Mouse (Mus musculus) forebrain, embryonic 16.5 days (tissue): ENCODE results near the gene Plekhg5. TPM values are rescaled to one million over a fixed set of nuclear protein-coding genes. Genes with fewer than 3 reads are reported as not detected.

Experiments used
- ATAC-seq: fragments of 200-750 bp; cut with Nextera tagmentation; 2 replicates; pipeline ENCODE4 v1.8.0; 2017; ENCODE audit warnings: mild to moderate bottlenecking, moderate library complexity
- H3K27ac ChIP-seq: fragments of 300-500 bp; sonication (generic); 2 replicates; pipeline ENCODE4 v1.5.1; 2014; ENCODE audit warnings: low read length, control low read depth
- H3K27me3 ChIP-seq: fragments of 300-500 bp; sonication (generic); replicated peaks from 2 replicates; pipeline ENCODE4 v1.6.1; 2014; ENCODE audit warnings: low read length; ENCODE audit not compliant: control insufficient read depth, insufficient read depth
- H3K36me3 ChIP-seq: fragments of 300-500 bp; sonication (generic); 2 replicates; pipeline ENCODE4 v1.6.1; 2014; ENCODE audit not compliant: control insufficient read depth, insufficient read depth
- H3K4me1 ChIP-seq: fragments of 300-500 bp; sonication (generic); replicated peaks from 2 replicates; pipeline ENCODE4 v1.6.1; 2014; ENCODE audit warnings: low read length; ENCODE audit not compliant: control insufficient read depth, insufficient read depth
- H3K4me2 ChIP-seq: fragments of 300-500 bp; sonication (generic); 2 replicates; pipeline ENCODE4 v1.6.1; 2014; ENCODE audit warnings: mild to moderate bottlenecking, low read length, control low read depth
- H3K4me3 ChIP-seq: fragments of 300-500 bp; sonication (generic); replicated peaks from 2 replicates; pipeline ENCODE4 v1.5.1; 2014; ENCODE audit warnings: mild to moderate bottlenecking, low read length, control low read depth
- H3K9ac ChIP-seq: fragments of 300-500 bp; sonication (generic); replicated peaks from 2 replicates; pipeline ENCODE4 v1.6.1; 2014; ENCODE audit warnings: low read depth, low read length, control low read depth
- H3K9me3 ChIP-seq: fragments of 300-500 bp; sonication (generic); 2 replicates; pipeline ENCODE4 v1.6.1; 2016; ENCODE audit warnings: low read length; ENCODE audit not compliant: control insufficient read depth
- WGBS: fragments of 180-500 bp; shearing (Covaris S2); extraction: QIAGEN DNeasy Blood & Tissue Kit; methylation state at CpG from one replicate; pipeline ENCODE4 v1.1.7; 2014; 5-methylcytosine and 5-hydroxymethylcytosine counted together
- polyA plus RNA-seq: library from polyadenylated mRNA; unstranded; fragments of >200 nt; fragmentation: Nextera tagmentation; extraction: Ambion mirVana; gene quantifications from 2 replicates; pipeline ENCODE4 v1.2.1, GENCODE M21; 2015

The Plekhg5 gene
- polyA plus RNA-seq, 1 experiment from 2014 or later = 13.2 TPM

DNA sequence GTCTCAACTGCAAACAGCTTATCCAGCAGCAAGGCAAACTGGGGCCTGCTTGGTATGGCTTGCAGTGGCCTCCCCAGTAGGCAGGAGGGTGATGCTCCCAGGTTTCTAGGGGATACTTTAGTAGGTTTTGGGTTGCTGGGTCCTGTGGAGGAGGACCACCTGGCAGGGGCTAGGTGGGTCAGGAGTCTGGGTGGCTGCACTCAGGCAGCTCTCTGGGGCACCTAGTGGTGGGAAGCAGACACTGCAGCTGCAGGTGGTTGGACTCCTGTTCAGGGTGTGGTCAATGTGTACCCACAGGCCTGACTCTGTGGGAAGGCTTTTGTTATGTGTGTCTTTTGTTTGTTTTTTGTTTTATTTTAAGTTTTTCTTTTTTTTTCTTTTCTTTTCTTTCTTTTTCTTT is 62.2 kb downstream of the Plekhg5 start:
- no peak for ATAC-seq

DNA sequence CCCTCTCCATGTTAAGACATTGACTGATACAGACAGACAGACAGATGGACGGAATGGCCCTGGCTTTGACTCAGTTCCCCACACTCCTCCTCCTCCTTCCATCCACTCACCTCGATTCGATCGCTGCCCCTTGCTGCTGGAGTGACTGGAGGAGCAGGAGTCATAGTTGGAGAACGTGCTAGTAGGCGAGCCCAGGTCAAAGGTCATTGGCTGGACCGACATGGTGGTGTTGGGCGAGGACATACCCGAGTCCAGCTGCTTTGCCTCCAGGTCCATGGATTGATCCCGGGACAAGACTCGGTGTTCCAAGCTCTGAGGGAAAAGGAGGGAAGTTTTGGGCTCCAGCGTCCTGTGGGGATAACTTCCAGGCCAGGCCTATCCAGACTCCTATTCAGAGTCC is 63.1 kb downstream of the Plekhg5 start:
- H3K4me2 ChIP-seq = no peak overlapping the region
- 89% methylated on average over 12 of the region's 12 CpGs for WGBS
- H3K9ac ChIP-seq = no peak overlapping the region
- no peak overlapping the region for H3K4me3 ChIP-seq
- H3K4me1 ChIP-seq = peaks cover 25% of the 10 kb centered on the region
- no peak for ATAC-seq
- H3K36me3 ChIP-seq = no peaks in the 10 kb centered on the region
- H3K9me3 ChIP-seq = no peaks in the 10 kb centered on the region
- no peak overlapping the region for H3K27ac ChIP-seq
- peaks cover 43% of the 10 kb centered on the region for H3K27me3 ChIP-seq

More for the DNA sequence above, 62.2 kb downstream of the Plekhg5 start:
- Histone ChIP-seq H3K9me3 (no peaks in the 10 kb centered on the region), H3K9ac (no peak overlapping the region), H3K4me2 (no peak overlapping the region), H3K27me3 (peaks cover 52% of the 10 kb centered on the region), H3K4me1 (peaks cover 25% of the 10 kb centered on the region), H3K36me3 (no peaks in the 10 kb centered on the region), H3K4me3 (no peak overlapping the region), H3K27ac (no peak overlapping the region)

DNA sequence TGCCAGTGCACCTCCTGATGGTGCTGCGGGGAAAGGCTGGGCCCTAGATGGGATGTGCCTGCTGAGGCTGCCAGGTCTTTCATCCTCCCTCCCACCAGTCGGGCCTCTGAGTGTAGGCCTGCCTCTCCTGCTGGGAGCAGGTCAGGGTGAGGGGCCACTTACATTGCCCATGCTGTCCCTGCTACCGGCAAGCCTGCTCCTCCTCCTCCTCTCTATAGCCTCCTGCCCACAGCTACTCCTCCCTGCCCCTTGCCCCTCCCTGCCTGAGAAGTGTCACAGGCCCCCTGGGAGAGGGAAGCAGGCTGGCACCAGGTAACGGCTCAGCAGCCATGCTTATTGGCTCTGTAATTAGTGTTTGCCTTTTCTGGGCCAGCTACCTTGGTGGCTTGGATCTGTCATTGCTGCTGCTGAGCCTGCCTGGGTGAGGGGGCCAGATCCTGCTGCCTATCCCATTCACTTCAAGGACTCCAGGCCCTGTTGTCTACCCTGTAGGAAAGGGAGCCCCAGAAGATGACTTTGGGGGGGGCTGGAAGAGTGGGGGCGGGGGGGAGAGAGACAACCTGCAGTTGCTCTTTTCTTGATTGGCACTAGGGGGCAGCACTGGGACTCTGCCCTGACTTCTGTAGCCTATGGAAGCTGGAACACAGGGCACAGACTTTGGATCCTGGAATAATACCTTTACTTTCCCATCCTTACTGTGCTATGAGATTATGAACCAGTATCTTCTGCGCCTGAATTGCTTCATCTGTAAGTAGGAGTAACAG is 64.0 kb downstream of the Plekhg5 start:
- H3K27ac ChIP-seq = no peak overlapping the region
- no peak overlapping the region for H3K9ac ChIP-seq
- H3K4me2 ChIP-seq = no peak overlapping the region
- peaks cover 36% of the 10 kb centered on the region for H3K27me3 ChIP-seq
- WGBS = 24% methylated on average over 6 of the region's 6 CpGs
- H3K4me3 ChIP-seq = no peak overlapping the region
- H3K36me3 ChIP-seq = no peaks in the 10 kb centered on the region
- H3K9me3 ChIP-seq = no peaks in the 10 kb centered on the region
- ATAC-seq = no peak
- peaks cover 19% of the 10 kb centered on the region for H3K4me1 ChIP-seq

DNA sequence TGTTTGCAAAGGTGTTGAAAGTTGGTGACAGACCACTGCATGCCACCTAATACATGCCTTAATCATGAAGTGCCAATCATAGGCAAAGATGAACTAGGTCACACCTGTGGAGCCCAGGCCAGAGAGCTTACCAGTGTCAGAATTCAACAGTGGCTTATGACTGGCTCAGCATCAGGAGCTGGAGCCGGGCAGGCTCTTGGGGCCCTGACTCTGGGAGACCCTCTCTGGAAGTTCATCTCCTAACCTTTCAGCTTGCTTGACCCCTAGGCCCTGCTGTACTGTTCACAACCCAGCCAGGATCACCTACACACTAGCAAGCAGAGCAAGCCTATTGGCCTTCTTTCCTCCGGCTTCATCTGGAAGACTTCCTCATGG is 64.6 kb downstream of the Plekhg5 start:
- 93% methylated on average over 2 of the region's 2 CpGs for WGBS
- ATAC-seq = no peak
- H3K27me3 ChIP-seq = peaks cover 33% of the 10 kb centered on the region

DNA sequence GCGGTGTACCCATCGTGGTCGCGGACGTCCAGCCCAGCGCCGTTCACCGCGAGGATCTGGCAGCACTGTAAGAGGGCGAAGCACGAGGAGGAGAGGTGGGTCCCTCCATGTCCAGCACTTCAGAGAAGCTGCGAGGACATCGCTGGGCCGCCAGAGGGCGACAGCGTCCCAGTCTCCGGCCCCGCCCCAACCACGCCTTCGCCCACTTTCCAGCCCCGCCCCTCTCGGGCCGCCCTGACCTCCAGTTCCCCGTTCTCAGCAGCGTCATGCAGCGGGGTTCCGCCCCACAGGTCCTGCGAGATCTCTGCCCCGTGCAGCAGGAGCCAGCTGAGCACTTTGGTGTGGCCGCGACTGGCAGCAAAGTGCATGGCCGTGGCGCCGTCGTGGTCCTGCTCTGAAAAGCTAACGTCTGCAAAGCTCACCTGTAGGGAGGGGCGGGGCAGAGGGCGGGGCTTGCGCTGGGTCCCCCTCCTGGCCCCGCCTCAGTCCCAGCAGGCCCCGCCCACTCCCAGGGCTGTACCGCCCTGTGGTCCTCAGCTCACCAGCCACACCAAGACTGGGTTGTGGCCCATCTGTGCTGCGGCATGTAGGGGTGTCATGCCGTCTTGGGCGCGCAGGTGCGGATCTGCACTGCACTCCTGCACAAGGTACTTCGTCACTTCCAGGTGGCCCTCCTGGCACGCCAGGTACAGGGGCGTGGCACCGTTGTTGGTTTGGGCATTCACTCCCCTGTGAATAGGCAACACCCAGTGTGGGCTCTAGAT is 66.4 kb downstream of the Plekhg5 start:
- Histone ChIP-seq H3K36me3 (no peaks in the 10 kb centered on the region), H3K9ac (no peak overlapping the region), H3K4me3 (peak overlapping the region; percentile 37), H3K27ac (no peak overlapping the region), H3K27me3 (peaks cover 18% of the 10 kb centered on the region), H3K4me1 (peaks cover 9% of the 10 kb centered on the region), H3K9me3 (no peaks in the 10 kb centered on the region), H3K4me2 (peak overlapping the region; percentile 51)
- 2% methylated on average over 51 of the region's 51 CpGs for WGBS
- ATAC-seq = peak; percentile 63

More for the DNA sequence above, 64.6 kb downstream of the Plekhg5 start:
- peaks cover 15% of the 10 kb centered on the region for H3K4me1 ChIP-seq
- H3K9ac ChIP-seq = no peak overlapping the region
- H3K4me3 ChIP-seq = no peak overlapping the region
- no peak overlapping the region for H3K27ac ChIP-seq
- H3K9me3 ChIP-seq = no peaks in the 10 kb centered on the region
- H3K36me3 ChIP-seq = no peaks in the 10 kb centered on the region
- no peak overlapping the region for H3K4me2 ChIP-seq

DNA sequence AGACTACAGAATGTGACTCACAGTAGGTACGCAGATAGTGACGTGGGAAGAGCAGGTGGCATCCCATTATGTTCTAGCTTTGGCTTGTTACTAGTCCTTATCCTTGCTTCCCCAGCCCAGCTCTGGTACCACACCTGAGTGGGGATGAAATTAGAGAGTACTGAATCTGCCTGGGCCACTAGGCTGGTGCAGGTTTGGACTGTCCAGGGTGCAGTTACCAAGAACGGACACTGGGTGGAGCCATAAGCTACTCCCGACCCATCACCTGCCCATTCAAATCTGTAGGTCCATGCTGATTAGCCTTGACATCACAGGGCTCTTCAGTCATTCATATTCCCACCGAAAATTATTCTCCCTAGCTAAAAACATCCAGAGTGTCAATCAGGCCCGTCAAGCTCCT is 68.1 kb downstream of the Plekhg5 start:
- ATAC-seq = no peak
- no peaks in the 10 kb centered on the region for H3K9me3 ChIP-seq
- no peak overlapping the region for H3K9ac ChIP-seq
- no peak overlapping the region for H3K4me3 ChIP-seq
- 29% methylated on average over 6 of the region's 6 CpGs for WGBS
- peaks cover 9% of the 10 kb centered on the region for H3K27me3 ChIP-seq
- H3K27ac ChIP-seq = no peak overlapping the region
- no peak overlapping the region for H3K4me2 ChIP-seq
- no peaks in the 10 kb centered on the region for H3K36me3 ChIP-seq
- H3K4me1 ChIP-seq = peaks cover 9% of the 10 kb centered on the region

DNA sequence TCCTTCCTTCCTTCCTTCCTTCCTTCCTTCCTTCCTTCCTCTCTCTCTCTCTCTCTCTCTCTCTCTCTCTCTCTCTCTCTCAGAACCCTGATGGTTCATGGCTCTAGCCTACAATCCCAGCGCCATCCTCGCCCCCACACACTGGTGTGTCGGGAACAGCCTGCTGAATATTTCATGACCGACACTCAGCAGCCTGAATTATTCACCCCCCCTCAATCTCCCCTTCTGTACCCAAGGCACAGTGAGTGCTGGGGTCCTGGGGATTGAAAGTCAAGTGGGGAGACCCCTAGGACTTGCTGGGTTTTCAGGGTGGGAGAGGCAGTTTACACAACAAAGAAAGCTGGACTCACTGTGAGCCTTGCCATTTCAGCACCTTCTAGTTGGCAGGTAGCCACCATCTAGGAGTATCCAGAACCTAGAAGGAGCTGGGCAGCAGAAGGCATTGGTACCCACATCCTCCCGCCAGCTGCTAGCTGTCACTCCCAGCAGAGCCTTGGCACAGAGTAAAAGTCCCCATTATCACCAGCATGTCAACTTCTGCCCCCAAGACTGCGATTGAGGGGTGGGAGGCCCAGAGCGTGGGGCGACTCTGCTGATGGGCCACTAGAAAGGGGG is 69.3 kb downstream of the Plekhg5 start:
- ATAC-seq = no peak; the same call in 1 of the 2 replicates
- Histone ChIP-seq H3K4me1 (peaks cover 9% of the 10 kb centered on the region), H3K36me3 (no peaks in the 10 kb centered on the region), H3K9ac (no peak overlapping the region), H3K27me3 (peaks cover 9% of the 10 kb centered on the region), H3K9me3 (no peaks in the 10 kb centered on the region), H3K4me2 (no peak overlapping the region), H3K4me3 (no peak overlapping the region), H3K27ac (no peak overlapping the region)
- WGBS = 46% methylated on average over 8 of the region's 8 CpGs

DNA sequence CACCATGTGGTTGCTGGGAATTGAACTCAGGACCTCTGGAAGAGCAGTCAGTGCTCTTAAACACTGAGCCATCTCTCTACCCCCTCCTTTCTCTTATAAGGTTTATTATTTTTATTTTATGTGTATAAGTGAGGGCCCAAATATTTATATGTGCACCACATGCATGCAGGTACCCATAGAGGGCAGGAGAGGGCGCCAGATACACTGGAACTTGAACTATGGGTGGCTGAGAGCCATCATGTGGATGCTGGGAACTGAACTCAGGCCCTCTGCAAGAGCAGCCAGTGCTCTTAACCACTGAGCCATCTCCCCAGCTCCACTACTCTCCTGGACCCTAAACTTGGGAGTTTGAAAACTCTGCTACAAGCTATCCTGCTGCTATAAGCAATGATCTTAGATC is 71.3 kb downstream of the Plekhg5 start:
- Histone ChIP-seq H3K4me1 (peaks cover 6% of the 10 kb centered on the region), H3K27ac (no peak overlapping the region), H3K9me3 (no peaks in the 10 kb centered on the region), H3K4me2 (no peak overlapping the region), H3K4me3 (no peak overlapping the region), H3K36me3 (no peaks in the 10 kb centered on the region), H3K9ac (no peak overlapping the region), H3K27me3 (peaks cover 2% of the 10 kb centered on the region)
- no peak for ATAC-seq
- whole genome bisulfite sequencing = 21% methylated on average over 1 of the region's 1 CpGs

DNA sequence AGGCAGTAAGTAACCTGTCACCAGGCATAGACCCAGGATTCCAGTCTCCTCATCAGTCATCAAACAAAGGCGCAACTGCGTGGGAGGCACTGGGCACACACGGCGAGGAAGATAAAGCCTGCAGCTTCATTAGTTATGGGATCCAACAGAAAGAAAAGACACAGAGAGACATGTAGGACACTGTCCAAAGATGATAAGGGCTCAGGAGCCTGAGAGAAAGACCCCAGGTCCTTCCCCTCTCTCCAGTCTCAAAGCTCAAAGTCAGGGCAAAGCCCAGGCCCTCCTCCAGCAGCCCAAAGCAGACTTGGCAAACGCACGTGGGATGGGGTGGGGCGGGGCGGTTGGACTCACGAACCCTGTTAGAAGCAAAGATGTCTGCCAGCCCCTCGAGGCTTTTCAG is 73.2 kb downstream of the Plekhg5 start:
- Histone ChIP-seq H3K9me3 (no peaks in the 10 kb centered on the region), H3K27ac (no peak overlapping the region), H3K9ac (no peak overlapping the region), H3K4me1 (peaks cover 5% of the 10 kb centered on the region; the same call in 1 of the 2 replicates), H3K4me3 (no peak overlapping the region), H3K27me3 (peaks cover 6% of the 10 kb centered on the region), H3K4me2 (no peak overlapping the region), H3K36me3 (no peaks in the 10 kb centered on the region)
- no peak for ATAC-seq
- 71% methylated on average over 10 of the region's 10 CpGs for whole genome bisulfite sequencing
